Mouse (Mus musculus) activated CD4-positive, CD25-positive, alpha-beta regulatory T cell, adult 4 months (primary cell): Measurements from ENCODE around the gene Cyp4f15. TPM values are rescaled to one million over a fixed set of nuclear protein-coding genes. Genes with fewer than 3 reads are reported as not detected.
"Not testable (repeated sequence)": the region's sequence is repeated elsewhere in the genome, so short reads cannot be mapped to it uniquely, and the experiment has no call there.

ENCODE experiments used
- ATAC-seq: one replicate; pipeline ENCODE4 v1.8.0; 2017
- polyA plus RNA-seq, 2 experiments: library from polyadenylated mRNA; unstranded; fragments of 100-300 nt; shearing (Covaris generic); gene quantifications; one replicate each; pipeline ENCODE4 v1.2.1; 2017

Gene Cyp4f15
- not detected for polyA plus RNA-seq

DNA sequence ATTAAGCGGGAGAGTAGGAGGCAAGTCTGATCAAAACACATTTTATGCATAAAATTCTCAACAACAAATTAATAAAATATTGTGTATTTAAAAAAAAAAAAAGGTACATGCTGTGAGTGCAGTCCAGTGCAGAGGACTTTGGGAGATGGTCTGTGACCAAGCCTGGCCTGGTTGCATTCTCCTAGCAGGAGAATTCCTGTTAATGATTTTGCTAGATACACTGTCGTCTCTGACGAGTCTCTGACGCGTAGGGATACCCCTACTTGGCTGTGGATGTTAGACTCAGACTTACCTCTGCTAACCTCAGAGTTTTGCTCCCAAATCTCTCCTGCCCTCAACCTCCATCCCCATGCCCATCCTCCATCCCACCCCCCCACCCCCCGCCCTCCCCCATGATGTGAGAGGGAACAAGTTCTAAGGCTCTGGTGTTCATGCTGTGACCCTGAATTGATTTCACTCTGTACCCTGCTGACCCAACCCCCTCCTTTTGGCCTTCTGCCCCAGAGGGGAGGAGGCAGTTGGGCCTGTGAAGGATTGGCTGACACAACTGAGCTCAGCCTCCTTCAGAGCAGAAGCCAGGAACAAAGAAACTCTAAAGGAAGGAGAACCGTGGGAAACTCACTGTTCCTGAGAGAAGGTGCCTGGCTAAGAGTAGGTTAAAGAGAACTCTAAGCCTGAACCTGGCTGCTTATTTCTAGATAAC, at the start of gene Cyp4f15:
Gene Cyp4f15 (plus strand): TSS at position 580 of the 703 bp plus-strand sequence.
- no peak for ATAC-seq

DNA sequence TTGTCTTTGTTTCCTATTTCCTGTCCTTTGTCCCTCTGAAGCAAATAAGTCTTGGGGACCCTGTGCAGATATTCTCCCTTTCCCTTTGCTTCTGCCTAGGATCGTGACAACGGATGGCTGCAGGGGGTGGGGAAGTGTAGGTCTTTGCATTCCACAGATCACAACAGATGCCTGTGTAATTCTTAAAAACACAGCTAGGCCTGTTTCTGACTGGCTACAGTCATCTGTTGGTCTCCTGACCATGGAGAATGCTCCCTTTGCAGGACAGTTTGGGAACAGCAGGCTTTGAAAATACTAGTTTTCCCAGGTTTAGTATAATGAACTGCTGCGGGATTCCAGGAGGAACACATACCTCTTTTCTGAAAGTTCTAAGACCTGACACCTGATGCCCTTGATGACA, 49.1 kb upstream of the Cyp4f15 start:
- ATAC-seq: no peak

DNA sequence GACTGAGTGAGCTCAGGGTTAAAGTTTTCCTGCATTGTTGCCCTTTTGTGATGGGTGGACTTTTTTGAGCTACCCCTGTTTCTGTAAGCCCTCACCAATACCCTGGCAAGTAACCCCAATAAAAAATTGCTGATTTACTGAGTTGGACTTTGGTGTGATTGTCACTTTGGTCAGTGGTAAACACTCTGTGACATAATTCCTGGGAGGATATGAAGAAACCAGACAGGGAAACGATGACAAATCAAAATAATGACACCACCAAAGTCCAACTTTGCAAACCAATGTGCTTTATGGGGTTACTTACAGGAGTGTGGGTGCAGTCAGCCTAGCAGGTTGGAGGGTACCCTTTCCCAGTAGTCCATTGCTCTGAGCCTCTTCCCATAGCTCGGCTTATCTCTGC, 48.3 kb upstream of the Cyp4f15 start:
- no peak for ATAC-seq

DNA sequence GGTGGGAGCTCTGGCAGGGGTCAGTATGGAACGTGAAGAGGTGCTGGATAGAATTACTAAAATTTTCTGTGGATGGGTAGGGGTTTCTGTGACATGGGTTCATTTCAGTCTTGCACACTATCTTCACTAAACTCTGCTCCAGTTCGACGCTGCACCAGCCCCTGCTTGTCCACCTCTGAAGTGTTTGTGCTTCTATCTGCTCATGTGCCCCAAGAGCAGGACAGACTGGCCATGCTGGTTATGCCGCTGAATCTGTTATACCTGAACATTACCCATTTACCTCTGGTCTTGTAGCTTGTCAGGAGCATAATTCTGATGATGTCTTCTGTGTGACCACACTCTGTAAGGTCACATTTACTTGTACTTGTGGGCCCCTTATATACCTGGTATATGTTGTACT, 38.8 kb upstream of the Cyp4f15 start:
- ATAC-seq: no peak

DNA sequence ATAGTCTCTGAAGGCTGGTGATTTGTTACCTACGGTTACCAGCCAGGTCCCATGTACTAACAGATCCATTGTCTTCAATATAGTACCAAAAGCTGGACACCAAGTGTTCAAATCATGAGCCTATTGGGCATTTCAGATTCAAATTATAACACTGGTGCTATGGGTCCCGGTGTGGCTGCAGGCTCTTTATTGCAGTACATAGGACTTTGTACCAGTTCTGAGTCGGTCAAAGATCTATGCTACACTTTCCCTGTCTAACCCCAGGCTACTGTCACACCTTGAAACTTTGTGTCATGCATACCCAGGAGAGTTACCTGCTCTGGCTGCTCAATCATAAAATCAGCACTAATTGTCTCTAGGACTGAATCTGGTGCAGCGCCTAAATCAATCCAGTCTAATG, 31.6 kb upstream of the Cyp4f15 start:
- ATAC-seq: no peak

DNA sequence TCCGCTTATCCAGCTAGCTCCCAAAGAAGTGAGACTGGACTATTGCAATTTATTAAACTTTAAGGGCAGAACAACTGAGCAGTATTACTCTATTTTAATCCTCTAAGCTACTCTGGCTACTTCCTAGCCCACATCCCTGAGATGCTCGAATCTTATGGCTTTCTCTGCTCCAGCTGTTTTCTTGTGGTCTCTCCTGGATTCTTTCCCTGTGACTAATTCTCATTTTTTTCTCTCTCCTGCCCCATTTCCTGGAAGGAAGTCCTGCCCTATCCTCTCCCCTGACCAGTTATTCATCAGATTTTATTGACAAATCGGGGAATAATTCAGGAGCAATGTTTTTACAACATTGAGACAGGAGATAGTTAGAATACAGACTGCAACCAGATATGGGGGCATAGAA, 28.4 kb upstream of the Cyp4f15 start:
- ATAC-seq: no peak

DNA sequence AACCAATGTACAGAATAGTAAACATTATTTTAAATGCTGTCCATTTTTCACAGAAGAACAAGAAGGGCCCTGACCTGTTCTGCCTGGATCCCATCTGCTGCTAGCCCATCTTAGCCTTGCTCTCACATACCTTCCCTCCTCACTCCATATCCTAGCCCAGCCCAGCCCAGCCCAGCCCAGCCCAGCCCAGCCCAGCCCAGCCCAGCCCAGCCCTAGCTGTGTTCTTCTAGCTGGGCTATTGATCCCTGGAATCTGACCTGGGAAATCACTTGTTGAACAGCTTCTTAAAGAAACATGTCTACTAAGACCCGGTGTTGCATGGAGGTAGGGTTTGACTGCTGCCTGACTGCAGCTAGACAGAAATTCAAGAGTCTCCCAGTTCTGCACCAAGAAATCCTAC, 27.2 kb upstream of the Cyp4f15 start:
- no peak for ATAC-seq

DNA sequence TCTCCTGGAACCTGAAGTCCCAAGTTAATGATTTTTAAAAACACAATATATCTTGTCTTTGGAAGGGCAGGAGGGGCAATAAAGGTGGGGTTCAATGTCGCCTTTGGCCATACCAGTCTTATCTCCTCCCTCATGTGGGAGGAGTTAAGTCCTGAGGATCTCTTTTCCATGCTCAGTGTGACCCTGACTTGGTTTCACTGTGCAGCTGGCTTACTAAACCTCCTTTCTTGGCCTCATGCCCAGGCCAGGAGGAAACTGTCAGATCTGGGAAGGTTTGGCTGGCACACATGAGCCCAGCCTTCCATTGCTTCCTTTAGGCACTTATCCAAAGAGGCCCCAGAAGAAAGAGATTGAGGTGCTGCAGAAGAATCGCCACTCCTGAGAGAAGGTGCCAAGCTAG, 26.7 kb upstream of the Cyp4f15 start, which contains the start of gene Cyp4f40:
Gene Cyp4f40 (plus strand): TSS at position 189 of the 400 bp plus-strand sequence.
- ATAC-seq: no peak

DNA sequence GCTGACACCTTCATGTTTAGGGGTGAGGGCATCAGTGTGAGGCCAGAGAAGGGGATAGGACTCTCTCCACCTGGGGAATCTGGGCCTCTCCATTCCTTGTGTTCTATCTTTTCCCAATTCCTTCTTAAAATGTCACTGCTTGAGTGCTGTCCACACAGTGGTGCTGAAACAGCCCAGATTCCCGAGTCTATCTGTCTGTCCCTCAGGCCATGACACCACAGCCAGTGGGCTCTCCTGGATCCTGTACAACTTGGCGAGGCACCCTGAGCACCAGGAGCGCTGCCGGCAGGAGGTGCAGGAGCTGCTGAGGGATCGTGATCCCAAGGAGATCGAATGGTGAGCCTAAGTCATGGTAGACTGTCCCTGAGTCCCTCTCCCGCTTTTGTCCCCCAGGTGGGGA, 11.5 kb upstream of the Cyp4f15 start:
- no peak for ATAC-seq

DNA sequence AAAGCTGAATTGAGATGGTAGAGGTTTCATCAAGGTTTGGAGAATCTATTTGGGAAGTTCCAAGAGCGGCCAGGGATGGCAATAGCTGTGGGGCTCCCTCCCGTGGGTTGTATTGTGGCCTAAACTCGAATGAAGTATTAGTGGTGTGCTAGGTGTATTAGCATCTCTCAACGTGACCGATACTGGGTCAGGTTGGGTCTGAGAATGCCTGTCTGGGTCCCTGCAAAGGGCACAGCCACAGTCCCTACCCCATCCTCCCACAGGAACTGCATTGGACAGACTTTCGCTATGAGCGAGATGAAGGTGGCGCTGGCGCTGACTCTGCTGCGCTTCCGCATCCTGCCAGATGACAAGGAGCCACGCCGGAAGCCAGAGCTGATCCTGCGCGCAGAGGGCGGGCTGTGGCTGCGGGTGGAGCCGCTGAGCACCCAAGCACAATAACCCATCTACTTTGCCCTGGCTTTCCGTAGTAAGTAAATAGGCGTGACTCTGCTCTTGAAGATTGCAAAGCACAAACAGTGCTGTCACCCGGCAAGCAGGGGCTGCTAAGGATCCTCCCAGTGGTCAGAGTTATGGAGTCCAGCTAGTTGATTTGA, 9.3 kb upstream of the Cyp4f15 start:
- peak; percentile 43 for ATAC-seq

DNA sequence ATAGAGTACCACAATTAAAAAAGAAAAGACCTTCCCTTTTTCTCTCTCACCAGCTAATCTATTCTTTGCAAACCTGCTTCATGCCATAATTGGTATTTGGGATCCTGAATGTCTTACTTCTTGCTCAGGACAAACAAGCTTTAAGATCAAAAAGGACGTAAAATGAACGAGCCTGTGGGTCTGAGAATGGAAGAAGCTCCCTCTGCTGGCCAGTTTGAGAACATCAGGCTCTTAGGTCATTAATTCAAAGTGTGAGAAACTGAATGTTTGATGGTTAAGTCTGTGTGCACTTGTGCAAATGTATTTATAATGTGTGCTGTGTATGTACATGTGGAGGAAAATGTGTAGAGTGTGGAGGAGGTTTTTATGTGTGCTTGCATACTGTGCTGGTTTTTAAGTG, 5.0 kb upstream of the Cyp4f15 start:
- ATAC-seq: no peak

DNA sequence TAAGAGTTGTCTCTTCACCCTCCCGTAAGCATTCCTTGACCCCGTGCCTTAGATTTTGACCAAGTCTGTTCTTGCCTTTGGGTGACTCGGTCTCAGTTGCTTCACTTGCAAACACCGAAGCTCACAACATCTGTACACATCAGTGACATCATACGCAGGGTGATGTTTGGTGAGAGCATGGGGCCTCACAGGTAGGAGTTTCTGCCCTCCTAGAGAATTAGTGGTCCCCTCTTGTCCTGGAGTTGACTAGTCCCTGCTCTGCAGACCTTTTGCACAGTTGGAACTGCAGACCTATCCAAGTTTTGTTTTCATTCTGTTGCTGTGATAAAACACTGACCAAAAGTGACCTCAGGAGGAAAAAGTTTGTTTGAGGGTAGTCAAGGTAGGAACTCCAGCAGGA, 1.3 kb downstream of the Cyp4f15 start:
- ATAC-seq: no peak

DNA sequence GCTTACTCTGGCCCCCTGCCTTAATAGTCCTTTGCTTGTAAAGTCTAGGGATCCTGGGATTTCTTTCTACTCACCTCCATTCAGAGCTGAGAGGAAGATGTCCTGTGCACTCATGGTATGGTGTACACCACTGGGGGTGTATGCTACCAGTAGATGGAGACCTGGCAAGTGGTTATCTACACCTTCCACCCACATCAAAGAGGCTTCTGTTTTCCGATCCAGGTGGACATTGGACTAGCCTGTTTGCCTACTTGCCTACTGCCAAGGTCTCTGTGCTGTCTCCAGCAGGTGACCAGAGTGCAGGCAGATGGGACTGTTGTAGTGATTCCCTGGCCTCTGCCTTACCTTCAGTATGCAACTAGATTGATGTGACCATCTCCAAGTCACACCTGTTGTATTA, 5.5 kb downstream of the Cyp4f15 start:
- ATAC-seq: no peak

DNA sequence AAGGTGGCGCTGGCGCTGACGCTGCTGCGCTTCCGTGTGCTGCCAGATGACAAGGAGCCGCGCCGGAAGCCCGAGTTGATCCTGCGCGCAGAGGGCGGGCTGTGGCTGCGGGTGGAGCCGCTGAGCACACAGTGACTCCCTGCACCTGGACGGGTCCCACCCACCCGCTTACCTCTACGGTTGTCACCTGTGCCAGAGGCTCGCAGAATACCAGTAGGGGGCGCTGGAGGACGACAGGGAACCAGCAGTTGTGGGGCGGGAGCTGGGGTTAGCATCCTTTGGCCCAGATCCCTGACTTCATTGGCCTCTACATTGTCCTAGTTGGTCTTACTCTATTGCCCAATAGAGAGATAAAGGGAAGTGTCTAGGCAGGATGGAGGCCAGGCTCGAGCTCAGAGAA, 17.4 kb downstream of the Cyp4f15 start:
- ATAC-seq: no peak

DNA sequence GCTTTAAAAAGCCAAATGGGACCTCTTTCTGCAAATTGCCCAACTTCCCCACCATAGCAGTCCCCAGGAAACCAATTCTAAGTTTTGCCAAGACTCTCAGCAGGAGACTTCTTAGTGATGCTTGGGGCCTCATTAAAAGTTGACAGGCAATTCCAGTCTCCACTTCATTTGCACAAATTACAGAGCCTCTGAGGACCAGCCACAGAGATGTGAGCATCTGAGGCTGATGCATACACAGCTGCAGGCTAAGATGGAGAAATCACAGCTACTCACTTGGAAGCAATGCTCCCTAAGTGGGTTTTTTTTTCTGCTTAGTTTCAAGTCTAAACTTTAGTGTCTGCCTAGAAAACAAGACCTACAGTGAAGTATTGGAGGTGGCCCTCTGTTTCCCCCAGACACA, 25.1 kb downstream of the Cyp4f15 start:
- not testable (repeated sequence) for ATAC-seq

DNA sequence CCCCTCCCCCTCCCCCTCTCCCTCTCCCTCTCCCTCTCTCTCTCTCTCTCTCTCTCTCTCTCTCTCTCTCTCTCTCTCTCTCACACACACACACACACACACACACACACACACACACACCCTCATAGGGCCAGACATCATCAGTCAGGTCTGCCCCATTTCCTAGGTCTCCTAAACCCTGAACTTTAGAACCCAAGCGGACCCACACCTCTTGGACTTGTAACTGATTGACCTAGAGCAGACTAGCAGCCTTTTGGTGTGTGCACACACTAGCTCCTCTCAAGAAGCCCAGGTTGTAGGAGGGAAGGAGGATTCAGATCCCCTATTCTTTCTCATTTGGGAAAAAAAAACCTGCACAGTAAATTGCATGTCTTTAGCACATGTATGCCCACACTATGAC, 36.7 kb downstream of the Cyp4f15 start:
- ATAC-seq: not testable (repeated sequence)

DNA sequence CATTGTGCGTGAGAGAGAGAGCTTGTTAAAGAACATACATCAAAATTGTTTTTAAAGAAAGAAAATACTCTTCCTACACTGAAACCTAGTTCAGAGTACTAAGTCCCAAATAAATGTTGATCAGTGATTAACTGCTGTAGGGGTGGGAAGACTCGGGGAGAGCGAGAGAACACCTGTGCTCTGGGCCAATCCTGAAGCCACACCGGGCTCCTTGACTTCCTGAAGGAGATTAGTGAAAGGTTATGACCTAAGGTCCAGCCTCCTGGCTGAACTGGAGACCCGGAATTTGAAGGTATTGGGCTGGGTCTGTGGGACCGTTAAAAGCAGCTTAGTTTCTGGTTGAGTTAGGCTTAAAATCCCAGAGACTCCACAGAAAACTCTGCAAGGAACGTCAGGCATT, 37.3 kb downstream of the Cyp4f15 start:
- no peak for ATAC-seq

DNA sequence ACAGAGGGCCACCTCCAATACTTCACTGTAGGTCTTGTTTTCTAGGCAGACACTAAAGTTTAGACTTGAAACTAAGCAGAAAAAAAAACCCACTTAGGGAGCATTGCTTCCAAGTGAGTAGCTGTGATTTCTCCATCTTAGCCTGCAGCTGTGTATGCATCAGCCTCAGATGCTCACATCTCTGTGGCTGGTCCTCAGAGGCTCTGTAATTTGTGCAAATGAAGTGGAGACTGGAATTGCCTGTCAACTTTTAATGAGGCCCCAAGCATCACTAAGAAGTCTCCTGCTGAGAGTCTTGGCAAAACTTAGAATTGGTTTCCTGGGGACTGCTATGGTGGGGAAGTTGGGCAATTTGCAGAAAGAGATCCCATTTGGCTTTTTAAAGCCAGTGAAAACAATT, 40.9 kb downstream of the Cyp4f15 start:
- ATAC-seq: not testable (repeated sequence)

DNA sequence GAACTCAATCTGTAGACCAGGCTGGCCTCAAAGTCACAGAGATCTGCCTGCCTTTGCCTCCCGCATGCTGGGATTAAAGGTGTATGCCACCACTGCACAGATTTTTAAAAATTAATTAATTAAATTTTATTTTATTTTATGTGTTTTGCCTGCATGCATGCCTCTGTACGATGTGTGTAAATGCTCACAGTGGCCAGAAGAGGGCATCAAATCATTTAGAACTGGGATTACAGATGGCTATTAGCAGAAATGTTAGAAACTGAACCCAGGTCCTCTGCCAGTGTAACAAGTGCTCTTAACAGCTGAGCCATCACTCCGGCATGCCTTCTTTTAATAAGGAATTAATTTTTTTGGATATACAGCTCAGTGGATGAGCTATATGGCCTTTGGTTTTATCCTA, 43.6 kb downstream of the Cyp4f15 start:
- ATAC-seq: no peak

DNA sequence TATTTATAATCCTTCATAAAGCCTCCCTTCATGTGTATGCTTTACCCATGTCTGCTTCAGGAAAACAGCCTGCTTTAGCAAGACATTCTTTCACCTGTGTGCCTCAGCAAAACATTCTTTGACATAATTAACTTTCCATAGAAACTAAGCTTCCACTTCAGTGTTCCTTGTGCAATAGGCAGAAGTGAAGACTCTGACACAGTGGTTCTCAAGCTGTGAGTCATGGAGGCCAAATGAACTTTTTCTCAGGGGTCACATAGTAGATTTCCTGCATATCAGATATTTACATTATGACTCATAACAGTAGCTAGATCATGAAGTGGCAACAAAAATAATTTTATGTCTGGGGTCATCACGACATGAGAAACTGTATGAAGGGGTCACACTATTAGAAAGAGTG, 53.0 kb downstream of the Cyp4f15 start:
- ATAC-seq: no peak

DNA sequence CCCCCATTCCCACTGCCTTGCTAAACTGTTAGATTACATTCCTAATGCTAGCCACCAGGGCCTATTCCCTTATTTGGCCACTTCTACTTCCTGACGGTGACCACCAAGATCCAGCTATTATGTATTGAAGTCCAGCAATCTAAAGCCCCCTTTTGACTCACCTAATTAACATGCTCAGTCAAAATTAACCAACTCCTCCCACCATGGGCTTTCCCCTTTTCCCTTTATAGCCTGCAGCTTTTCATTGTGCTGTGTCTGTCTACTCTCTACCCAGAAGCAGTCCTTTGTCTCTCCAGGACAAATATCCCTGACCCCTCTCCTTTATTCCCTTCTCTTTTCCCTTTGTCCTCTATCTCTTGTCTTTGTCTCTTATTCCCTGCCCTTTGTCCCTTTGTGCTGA, 55.6 kb downstream of the Cyp4f15 start:
- no peak for ATAC-seq

DNA sequence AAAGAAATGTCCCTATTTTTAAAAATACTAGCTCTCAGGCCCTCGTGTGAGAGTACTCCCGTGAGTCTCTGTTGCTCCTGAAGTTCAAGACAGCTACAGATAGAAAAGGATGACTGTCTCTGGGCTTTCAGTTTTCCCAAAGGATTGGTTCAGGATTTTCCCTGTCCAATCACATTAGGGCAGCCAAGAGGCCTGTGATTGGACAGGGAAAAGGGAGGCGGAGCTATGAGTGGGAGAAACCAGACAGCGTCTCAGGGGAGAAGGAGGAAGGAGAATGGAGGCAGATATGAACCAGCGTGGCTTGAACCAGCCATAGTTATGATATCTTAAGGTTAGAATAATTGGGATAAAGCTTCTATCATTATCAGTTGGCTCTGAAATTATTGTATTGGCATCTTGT, 65.2 kb downstream of the Cyp4f15 start:
- no peak for ATAC-seq
